Mouse (Mus musculus) forebrain, embryonic 11.5 days (tissue): ENCODE results near the gene Lsm4. TPM values are rescaled to one million over a fixed set of nuclear protein-coding genes. Genes with fewer than 3 reads are reported as not detected.
A peak's percentile ranks its signal among the peaks of the same experiment; 100 is the strongest.

Source experiments
- ATAC-seq: fragments of 200-750 bp; cut with Nextera tagmentation; replicated peaks from 2 replicates; pipeline ENCODE4 v1.8.0; 2017; ENCODE audit warnings: moderate TSS enrichment; ENCODE audit not compliant: low FRiP score
- DNase-seq: peaks from one replicate; pipeline ENCODE4 v3.0.0-alpha.2; 2017; ENCODE audit warnings: low spot score
- H3K27ac ChIP-seq: fragments of 300-500 bp; sonication (generic); 2 replicates; pipeline ENCODE4 v1.5.1; 2014; ENCODE audit warnings: low read depth, low read length
- H3K27me3 ChIP-seq: fragments of 300-500 bp; sonication (generic); 2 replicates; pipeline ENCODE4 v1.6.1; 2014; ENCODE audit warnings: mild to moderate bottlenecking, low read length, mixed read lengths; ENCODE audit not compliant: control insufficient read depth, insufficient read depth
- H3K36me3 ChIP-seq: fragments of 300-500 bp; sonication (generic); 2 replicates; pipeline ENCODE4 v1.6.1; 2014; ENCODE audit warnings: mild to moderate bottlenecking, low read length, moderate library complexity, mixed read lengths; ENCODE audit not compliant: control insufficient read depth, insufficient read depth
- H3K4me1 ChIP-seq: fragments of 300-500 bp; sonication (generic); replicated peaks from 2 replicates; pipeline ENCODE4 v1.6.1; 2014; ENCODE audit warnings: low read length, mixed read lengths; ENCODE audit not compliant: control insufficient read depth, insufficient read depth
- H3K4me2 ChIP-seq: fragments of 300-500 bp; sonication (generic); 2 replicates; pipeline ENCODE4 v1.6.1; 2014; ENCODE audit warnings: low read depth, mild to moderate bottlenecking, low read length, moderate library complexity, mixed read lengths; ENCODE audit not compliant: severe bottlenecking
- H3K4me3 ChIP-seq: fragments of 300-500 bp; sonication (generic); 2 replicates; pipeline ENCODE4 v1.5.1; 2014; ENCODE audit warnings: low read depth, low read length
- H3K9ac ChIP-seq: fragments of 300-500 bp; sonication (generic); 2 replicates; pipeline ENCODE4 v1.6.1; 2014; ENCODE audit warnings: low read length
- H3K9me3 ChIP-seq: fragments of 300-500 bp; sonication (generic); 2 replicates; pipeline ENCODE4 v1.6.1; 2016; ENCODE audit warnings: low read length, mixed read lengths; ENCODE audit not compliant: control insufficient read depth
- WGBS: fragments of 180-500 bp; shearing (Covaris S2); extraction: QIAGEN DNeasy Blood & Tissue Kit; methylation state at CpG from one replicate; pipeline ENCODE4 v1.1.7; 2014; 5-methylcytosine and 5-hydroxymethylcytosine counted together
- polyA plus RNA-seq: library from polyadenylated mRNA; unstranded; fragments of >200 nt; fragmentation: Nextera tagmentation; extraction: Ambion mirVana; gene quantifications from 2 replicates; pipeline ENCODE4 v1.2.1, GENCODE M21; 2014

Lsm4 gene
- polyA plus RNA-seq, 1 experiment from 2014 or later = 318 TPM

DNA sequence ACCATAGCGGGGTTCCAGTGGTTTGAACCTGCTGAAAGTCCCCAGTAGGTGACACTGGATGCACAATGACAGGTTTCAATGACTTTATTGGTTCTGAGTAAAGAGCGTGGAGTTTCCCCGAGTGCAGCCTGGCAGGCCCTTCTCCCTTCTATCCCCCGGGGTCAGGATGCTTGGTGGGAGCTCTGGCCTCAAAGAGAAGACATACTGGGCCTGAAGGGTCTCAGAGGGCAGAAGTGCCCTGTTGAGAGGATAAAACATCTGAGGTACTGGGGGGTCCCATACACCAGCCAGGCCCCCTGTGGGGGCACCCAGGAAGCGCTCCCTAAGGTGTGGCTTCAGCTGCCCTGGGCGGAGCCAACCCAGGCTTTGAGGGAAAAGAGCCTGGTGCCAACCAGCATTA lies 26.7 kb upstream of the Lsm4 start:
- Histone ChIP-seq H3K36me3 (peaks cover 7% of the 10 kb centered on the region; the same call in 1 of the 2 replicates), H3K27ac (no peak overlapping the region), H3K9me3 (no peaks in the 10 kb centered on the region), H3K9ac (no peak overlapping the region), H3K4me3 (no peak overlapping the region), H3K4me2 (no peak overlapping the region), H3K4me1 (no peaks in the 10 kb centered on the region), H3K27me3 (no peaks in the 10 kb centered on the region)
- ATAC-seq (no peak), DNase-seq (no peak)
- 79% methylated on average over 6 of the region's 6 CpGs for WGBS

DNA sequence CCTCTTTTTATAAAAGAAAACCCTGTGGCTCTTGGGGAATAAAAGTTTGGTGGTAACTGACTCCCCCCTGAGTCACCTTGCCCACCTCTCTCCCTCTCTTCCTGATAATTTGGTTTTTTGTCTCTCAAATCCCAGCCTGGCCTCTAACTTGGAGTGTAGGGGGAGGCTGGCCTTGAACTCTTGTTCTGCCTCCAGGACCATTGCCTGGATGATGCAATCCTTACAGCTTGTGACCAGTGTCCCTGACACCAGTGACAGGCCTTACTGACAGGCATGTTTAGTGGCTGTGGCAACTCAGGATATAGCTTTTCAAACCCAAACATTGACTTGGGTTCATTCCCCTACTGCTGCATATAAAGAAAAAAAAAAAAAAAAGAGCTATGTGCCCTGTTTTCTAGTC lies 26.3 kb upstream of the Lsm4 start:
- Histone ChIP-seq H3K27ac (no peak overlapping the region), H3K9me3 (no peaks in the 10 kb centered on the region), H3K9ac (no peak overlapping the region), H3K4me2 (no peak overlapping the region), H3K27me3 (no peaks in the 10 kb centered on the region), H3K4me3 (no peak overlapping the region), H3K4me1 (no peaks in the 10 kb centered on the region), H3K36me3 (peaks cover 7% of the 10 kb centered on the region; the same call in 1 of the 2 replicates)
- DNase-seq = no peak
- ATAC-seq = no peak

DNA sequence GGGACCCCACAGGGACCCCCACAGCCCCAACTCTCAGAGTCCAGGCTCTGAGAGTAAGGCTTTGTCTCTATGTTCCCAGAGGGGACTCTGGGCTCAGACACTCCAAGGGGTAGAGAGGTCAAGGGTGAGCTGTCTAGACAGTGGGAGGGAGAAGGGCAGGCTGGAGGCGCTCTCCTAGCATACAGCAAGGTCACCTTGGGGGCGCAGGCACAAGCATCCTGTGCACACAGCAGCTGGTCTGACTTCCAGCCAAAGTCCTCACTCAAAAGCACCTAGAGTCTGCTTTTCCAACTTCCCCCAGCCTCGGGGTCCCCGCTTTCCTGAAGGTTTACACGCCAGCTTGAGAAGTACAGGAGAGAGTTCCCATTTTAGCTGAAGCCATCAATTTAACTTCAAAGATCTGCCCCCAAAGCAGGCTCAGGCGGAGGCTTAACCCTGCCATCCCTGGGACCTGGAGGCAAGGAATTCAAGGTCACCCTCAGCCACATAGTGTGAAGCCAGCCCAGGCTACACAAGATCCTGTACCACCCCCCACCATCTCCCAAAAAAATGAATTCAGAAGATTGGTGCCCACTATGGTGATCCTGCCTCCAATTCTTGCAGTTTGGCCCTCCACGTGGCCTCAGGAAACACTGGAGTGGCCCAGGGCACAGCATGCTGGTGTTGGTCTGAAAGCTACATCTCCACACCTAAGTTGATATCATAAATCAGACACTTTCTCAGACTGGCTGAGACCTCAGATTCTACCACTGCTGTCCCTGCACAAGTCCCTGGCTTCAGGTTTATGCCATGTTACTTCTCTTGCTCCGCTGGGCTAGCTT lies 25.5 kb upstream of the Lsm4 start:
- peaks cover 7% of the 10 kb centered on the region; the same call in 1 of the 2 replicates for H3K36me3 ChIP-seq
- H3K4me2 ChIP-seq = no peak overlapping the region
- no peaks in the 10 kb centered on the region for H3K27me3 ChIP-seq
- WGBS = 61% methylated on average over 8 of the region's 8 CpGs
- H3K4me3 ChIP-seq = no peak overlapping the region
- no peaks in the 10 kb centered on the region for H3K4me1 ChIP-seq
- H3K9ac ChIP-seq = no peak overlapping the region
- no peak for DNase-seq
- H3K27ac ChIP-seq = no peak overlapping the region
- no peaks in the 10 kb centered on the region for H3K9me3 ChIP-seq
- ATAC-seq = 0 out of 2 replicates have a peak, but pooled peaks have one; percentile 16

DNA sequence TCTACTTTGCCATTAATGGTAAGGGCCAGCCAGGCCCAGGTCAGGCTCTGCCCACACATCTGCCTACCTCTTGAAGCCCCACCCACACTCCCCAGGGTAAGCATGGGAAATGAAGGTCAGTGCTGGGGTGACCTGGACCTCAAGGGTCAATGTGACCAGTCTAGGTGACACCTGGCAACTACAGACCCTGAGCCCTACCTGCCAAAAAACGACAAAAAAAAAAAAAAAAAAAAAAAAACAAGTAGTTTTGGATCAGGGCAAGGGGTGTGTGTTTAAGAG lies 24.9 kb upstream of the Lsm4 start:
- DNase-seq (no peak), ATAC-seq (no peak)
- Histone ChIP-seq H3K36me3 (peaks cover 7% of the 10 kb centered on the region; the same call in 1 of the 2 replicates), H3K4me2 (no peak overlapping the region), H3K9ac (no peak overlapping the region), H3K4me1 (no peaks in the 10 kb centered on the region), H3K27ac (no peak overlapping the region), H3K9me3 (no peaks in the 10 kb centered on the region), H3K27me3 (no peaks in the 10 kb centered on the region), H3K4me3 (no peak overlapping the region)
- 60% methylated on average over 1 of the region's 1 CpGs for WGBS

DNA sequence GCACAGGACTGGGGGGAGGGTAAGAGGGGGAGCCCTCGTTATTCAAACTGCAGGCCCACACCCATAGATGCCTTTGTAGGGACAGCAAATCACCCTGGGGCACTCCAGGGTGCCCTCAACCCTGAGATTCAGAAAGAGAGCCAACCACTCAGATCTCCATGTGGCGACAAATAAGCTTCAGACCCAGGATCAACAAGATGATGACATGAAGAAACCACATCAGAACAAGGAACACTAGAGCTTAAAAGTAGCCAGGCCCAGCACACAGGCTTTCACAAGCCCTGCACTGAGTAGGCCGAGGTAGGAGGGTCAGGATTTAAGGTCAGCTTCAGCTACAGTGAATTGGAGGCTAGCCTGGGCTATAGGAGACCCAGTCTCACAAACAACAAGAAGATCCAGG lies 24.1 kb upstream of the Lsm4 start:
- no peak overlapping the region for H3K4me2 ChIP-seq
- H3K4me3 ChIP-seq = no peak overlapping the region
- no peak overlapping the region for H3K9ac ChIP-seq
- no peaks in the 10 kb centered on the region for H3K4me1 ChIP-seq
- no peak for ATAC-seq
- H3K27me3 ChIP-seq = no peaks in the 10 kb centered on the region
- peaks cover 7% of the 10 kb centered on the region; the same call in 1 of the 2 replicates for H3K36me3 ChIP-seq
- DNase-seq = no peak
- no peak overlapping the region for H3K27ac ChIP-seq
- WGBS = 74% methylated on average over 3 of the region's 3 CpGs
- H3K9me3 ChIP-seq = no peaks in the 10 kb centered on the region

DNA sequence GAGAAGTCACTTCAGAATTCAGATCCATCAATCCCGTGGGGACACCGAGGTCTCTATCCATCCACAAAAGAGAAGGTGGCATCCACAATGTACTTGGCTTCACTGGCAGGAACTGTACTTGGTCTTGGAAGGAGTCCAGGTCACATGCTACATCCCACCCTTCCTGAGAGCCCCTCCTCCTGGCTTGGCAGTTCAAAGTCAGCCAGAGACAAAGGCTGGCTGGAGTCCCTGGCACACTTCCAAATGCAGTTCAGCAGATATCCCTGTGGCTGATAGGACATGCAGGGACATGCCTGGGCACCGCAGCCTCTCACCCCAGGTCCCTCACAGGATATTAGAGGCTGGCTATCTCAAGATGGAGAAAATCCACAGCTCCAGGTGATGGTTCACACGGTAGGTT lies 23.7 kb upstream of the Lsm4 start:
- no peak overlapping the region for H3K4me3 ChIP-seq
- no peak overlapping the region for H3K4me2 ChIP-seq
- no peak overlapping the region for H3K9ac ChIP-seq
- H3K27me3 ChIP-seq = no peaks in the 10 kb centered on the region
- DNase-seq (peak; percentile 65), ATAC-seq (no peak)
- WGBS = 83% methylated on average over 4 of the region's 4 CpGs
- no peaks in the 10 kb centered on the region for H3K4me1 ChIP-seq
- 0 out of 2 replicates have a peak overlapping the region, but pooled peaks have one; percentile 5 for H3K27ac ChIP-seq
- H3K36me3 ChIP-seq = peaks cover 7% of the 10 kb centered on the region; the same call in 1 of the 2 replicates
- no peaks in the 10 kb centered on the region for H3K9me3 ChIP-seq

DNA sequence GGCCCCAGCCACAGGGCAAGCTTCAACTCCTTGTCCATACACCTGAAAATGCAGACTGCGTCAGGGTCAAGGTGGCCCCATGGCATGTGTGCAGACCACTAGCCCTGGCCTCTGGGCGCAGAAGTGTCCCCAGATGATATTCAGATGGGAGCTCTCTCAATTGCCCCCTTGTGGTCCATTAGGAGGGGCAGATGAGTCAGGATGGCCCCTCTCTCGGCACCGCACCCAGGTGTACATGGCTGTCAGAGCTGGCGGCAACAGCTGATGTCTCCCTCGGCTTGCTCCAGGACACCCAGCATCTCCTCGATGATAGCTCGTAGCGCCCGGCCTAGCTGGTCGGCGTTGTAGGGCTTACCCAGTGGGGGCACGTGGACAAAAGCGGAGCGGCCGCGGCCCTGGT lies 22.7 kb upstream of the Lsm4 start:
- Histone ChIP-seq H3K27me3 (no peaks in the 10 kb centered on the region), H3K4me3 (no peak overlapping the region), H3K9me3 (no peaks in the 10 kb centered on the region), H3K4me2 (no peak overlapping the region), H3K27ac (no peak overlapping the region), H3K36me3 (peaks cover 7% of the 10 kb centered on the region; the same call in 1 of the 2 replicates), H3K9ac (no peak overlapping the region), H3K4me1 (peaks cover 5% of the 10 kb centered on the region; the same call in 1 of the 2 replicates)
- no peak for DNase-seq
- ATAC-seq = no peak
- 95% methylated on average over 17 of the region's 17 CpGs for WGBS

DNA sequence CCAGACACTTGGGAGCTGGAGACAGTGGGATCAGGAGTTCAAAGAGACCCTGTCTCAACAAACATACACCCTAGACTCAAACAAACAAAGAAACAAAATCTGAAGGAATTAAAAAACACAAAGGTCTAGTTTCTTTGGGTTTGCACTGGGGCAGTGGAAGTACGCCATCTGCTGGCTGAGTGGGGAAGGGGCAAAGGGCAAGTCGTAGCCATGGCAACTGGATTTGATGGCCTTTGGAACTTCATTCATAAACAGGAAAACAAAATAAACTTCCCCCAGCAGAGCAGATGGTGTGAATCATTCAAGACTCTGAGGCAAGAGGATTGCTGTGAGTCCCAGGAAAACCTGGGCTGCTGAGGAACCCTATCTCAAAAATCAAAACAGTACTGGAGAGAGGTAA lies 19.8 kb upstream of the Lsm4 start:
- ATAC-seq (no peak), DNase-seq (peak; percentile 67)
- Histone ChIP-seq H3K4me3 (no peak overlapping the region), H3K9me3 (no peaks in the 10 kb centered on the region), H3K4me2 (no peak overlapping the region), H3K27ac (peak overlapping the region; percentile 25; the same call in 1 of the 2 replicates), H3K27me3 (no peaks in the 10 kb centered on the region), H3K9ac (no peak overlapping the region), H3K4me1 (peaks cover 14% of the 10 kb centered on the region), H3K36me3 (peaks cover 7% of the 10 kb centered on the region; the same call in 1 of the 2 replicates)
- WGBS = 66% methylated on average over 2 of the region's 2 CpGs

DNA sequence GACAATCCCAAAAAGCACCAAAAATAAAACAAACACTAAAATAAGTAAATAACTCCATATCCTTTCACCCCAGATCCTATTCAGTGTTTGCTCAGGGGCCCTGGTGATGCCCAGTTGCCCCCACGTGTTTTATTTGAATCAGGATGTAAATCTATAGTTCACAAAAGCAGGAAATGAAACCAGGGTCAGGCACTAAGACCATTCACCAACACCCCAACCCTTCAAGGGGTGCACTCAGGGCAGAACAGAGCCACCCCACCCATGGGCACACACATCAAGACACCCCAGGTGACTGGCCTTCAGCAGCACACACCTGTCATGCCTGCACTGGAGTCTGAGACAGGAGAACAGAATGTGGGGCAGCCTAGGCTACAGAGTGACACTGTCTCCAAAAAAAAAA lies 18.9 kb upstream of the Lsm4 start:
- H3K4me2 ChIP-seq = no peak overlapping the region
- no peak overlapping the region for H3K9ac ChIP-seq
- peaks cover 7% of the 10 kb centered on the region; the same call in 1 of the 2 replicates for H3K36me3 ChIP-seq
- no peaks in the 10 kb centered on the region for H3K27me3 ChIP-seq
- H3K4me1 ChIP-seq = peaks cover 20% of the 10 kb centered on the region
- H3K9me3 ChIP-seq = no peaks in the 10 kb centered on the region
- ATAC-seq (no peak), DNase-seq (no peak)
- no peak overlapping the region for H3K4me3 ChIP-seq
- no peak overlapping the region for H3K27ac ChIP-seq
- WGBS = 68% methylated on average over 1 of the region's 1 CpGs
